Mouse (Mus musculus): ENCODE measurements around the gene Gm8994.

DNA sequence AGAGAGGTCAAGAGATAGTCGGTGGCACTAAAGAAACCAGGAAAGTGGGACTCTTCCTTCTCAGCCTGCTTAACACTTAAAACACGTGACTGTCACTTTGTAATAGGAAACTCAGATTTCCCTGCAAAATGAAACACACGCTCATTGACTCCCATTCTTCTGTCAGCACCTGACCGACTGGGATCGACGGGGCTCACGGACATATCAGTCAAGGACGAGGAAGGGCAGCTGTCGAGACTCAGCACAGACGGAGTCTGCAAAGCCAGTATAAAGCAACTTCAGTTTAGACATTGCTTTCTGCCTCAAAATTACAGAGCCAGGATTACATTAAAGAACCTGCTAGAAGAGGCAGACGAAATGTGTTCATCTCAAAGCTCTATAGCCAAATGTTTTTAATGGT lies 41.2 kb upstream of the Gm8994 start:
- TF ChIP-seq CTCF (IDR thresholded peaks at IDR 0.05; ENCODE audit: low read depth, low read length) (no peak), EP300 (IDR thresholded peaks at IDR 0.05; ENCODE audit: insufficient read depth, low read depth, low read length) (no peak)

Measured in ES-Bruce4 (cell line).